Mouse (Mus musculus) embryonic facial prominence, embryonic 15.5 days (tissue): ENCODE results near the gene Fam131c. TPM values are rescaled to one million over a fixed set of nuclear protein-coding genes. Genes with fewer than 3 reads are reported as not detected.

Source experiments
- ATAC-seq: fragments of 200-750 bp; cut with Nextera tagmentation; 2 replicates; pipeline ENCODE4 v1.8.0; 2017; ENCODE audit warnings: low read depth, moderate TSS enrichment; ENCODE audit not compliant: insufficient number of reproducible peaks, low FRiP score, low TSS enrichment
- H3K27ac ChIP-seq: fragments of 300-500 bp; sonication (generic); replicated peaks from 2 replicates; pipeline ENCODE4 v1.5.1; 2015; ENCODE audit warnings: mild to moderate bottlenecking, inconsistent platforms
- H3K27me3 ChIP-seq: fragments of 300-500 bp; sonication (generic); 2 replicates; pipeline ENCODE4 v1.6.1; 2015; ENCODE audit warnings: inconsistent platforms
- H3K36me3 ChIP-seq: fragments of 300-500 bp; sonication (generic); 2 replicates; pipeline ENCODE4 v1.6.1; 2015; ENCODE audit warnings: mild to moderate bottlenecking, inconsistent platforms
- H3K4me1 ChIP-seq: fragments of 300-500 bp; sonication (generic); 2 replicates; pipeline ENCODE4 v1.6.1; 2015; ENCODE audit warnings: inconsistent platforms
- H3K4me2 ChIP-seq: fragments of 300-500 bp; sonication (generic); replicated peaks from 2 replicates; pipeline ENCODE4 v1.6.1; 2015; ENCODE audit warnings: mild to moderate bottlenecking, inconsistent platforms
- H3K4me3 ChIP-seq: fragments of 300-500 bp; sonication (generic); replicated peaks from 2 replicates; pipeline ENCODE4 v1.5.1; 2015; ENCODE audit warnings: mild to moderate bottlenecking, inconsistent platforms
- H3K9ac ChIP-seq: fragments of 300-500 bp; sonication (generic); 2 replicates; pipeline ENCODE4 v1.6.1; 2015; ENCODE audit warnings: inconsistent platforms
- H3K9me3 ChIP-seq: fragments of 300-500 bp; sonication (generic); replicated peaks from 2 replicates; pipeline ENCODE4 v1.6.1; 2016; ENCODE audit warnings: inconsistent platforms
- WGBS: fragments of 180-500 bp; shearing (Covaris S2); methylation state at CpG from one replicate; pipeline ENCODE4 v1.1.7; 2015; 5-methylcytosine and 5-hydroxymethylcytosine counted together
- polyA plus RNA-seq: library from polyadenylated mRNA; unstranded; fragments of >200 nt; fragmentation: Nextera tagmentation; extraction: Ambion mirVana; gene quantifications from 2 replicates; pipeline ENCODE4 v1.2.1, GENCODE M21; 2015

Gene Fam131c
- polyA plus RNA-seq, 1 experiment from 2014 or later: 4.3 TPM

DNA sequence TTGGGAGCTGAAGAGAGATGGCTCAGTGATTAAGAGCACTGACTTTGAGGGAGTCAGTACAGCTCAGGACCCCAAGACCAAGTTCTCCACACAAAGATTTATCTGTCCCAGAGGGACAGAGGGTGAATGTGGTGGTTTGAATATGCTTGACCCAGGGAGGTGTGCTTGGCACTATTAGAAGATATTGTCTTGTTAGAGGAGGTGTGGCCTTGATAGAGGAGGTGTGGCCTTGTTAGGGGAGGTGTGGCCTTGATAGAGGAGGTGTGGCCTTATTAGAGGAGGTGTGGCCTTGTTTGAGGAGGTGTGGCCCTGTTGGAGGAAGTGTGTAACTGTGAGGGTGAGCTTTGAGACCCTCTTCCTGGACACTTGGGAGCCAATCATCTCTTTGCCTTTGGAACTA, 10.2 kb upstream of the Fam131c start:
- no peak overlapping the region for H3K4me2 ChIP-seq
- no peak overlapping the region for H3K4me3 ChIP-seq
- H3K36me3 ChIP-seq: no peaks in the 10 kb centered on the region
- peaks cover 30% of the 10 kb centered on the region for H3K4me1 ChIP-seq
- H3K27me3 ChIP-seq: no peaks in the 10 kb centered on the region
- no peak overlapping the region for H3K9ac ChIP-seq
- H3K27ac ChIP-seq: no peak overlapping the region
- ATAC-seq: no peak
- H3K9me3 ChIP-seq: no peaks in the 10 kb centered on the region

DNA sequence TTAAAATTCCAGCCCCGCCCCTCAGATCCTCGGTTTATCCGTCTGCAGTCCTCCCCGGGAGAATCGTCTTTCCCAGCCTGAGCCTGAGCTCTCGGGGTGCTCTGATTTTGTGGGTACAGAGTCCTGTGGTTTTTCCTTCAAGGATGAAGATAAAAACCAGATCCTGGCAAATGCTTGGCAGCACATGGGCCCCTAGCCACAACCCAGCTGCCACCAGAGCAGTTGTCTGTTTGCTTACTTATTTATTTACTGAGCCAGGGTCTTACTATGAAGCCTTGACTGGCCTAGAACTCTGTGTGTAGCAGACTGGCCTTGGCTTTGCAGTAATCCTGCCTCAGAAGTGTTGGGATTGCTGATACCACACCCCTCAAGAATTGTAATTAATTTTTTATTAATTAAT, 8.8 kb upstream of the Fam131c start:
- H3K36me3 ChIP-seq: no peaks in the 10 kb centered on the region
- H3K9ac ChIP-seq: no peak overlapping the region
- H3K4me3 ChIP-seq: no peak overlapping the region
- H3K4me1 ChIP-seq: peaks cover 20% of the 10 kb centered on the region
- 67% methylated on average over 6 of the region's 6 CpGs for WGBS
- peaks cover 6% of the 10 kb centered on the region for H3K27me3 ChIP-seq
- ATAC-seq: no peak
- no peak overlapping the region for H3K4me2 ChIP-seq
- H3K9me3 ChIP-seq: no peaks in the 10 kb centered on the region
- H3K27ac ChIP-seq: no peak overlapping the region

DNA sequence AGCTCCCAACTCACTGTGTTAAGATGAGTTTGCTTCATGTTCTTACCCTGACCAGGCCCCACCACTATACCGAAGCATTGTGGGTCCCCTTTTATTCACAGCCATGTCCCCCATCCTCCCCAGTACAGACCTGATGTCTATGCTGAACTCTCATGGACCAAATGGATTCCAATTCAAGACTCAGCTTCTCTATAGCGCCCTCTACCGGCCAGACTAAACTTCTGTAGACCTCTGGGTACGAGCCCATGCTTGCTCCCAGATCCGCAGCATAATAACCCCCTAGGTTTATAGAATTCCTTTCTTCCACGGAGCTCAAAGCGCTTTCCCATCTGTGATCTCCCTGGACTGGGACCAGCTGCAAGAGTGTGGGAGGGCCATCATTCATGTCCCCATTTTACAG, 7.2 kb upstream of the Fam131c start:
- ATAC-seq: no peak
- Histone ChIP-seq H3K36me3 (no peaks in the 10 kb centered on the region), H3K9me3 (no peaks in the 10 kb centered on the region), H3K4me3 (no peak overlapping the region), H3K27me3 (peaks cover 22% of the 10 kb centered on the region), H3K9ac (no peak overlapping the region), H3K27ac (no peak overlapping the region), H3K4me1 (peaks cover 19% of the 10 kb centered on the region), H3K4me2 (no peak overlapping the region)
- 27% methylated on average over 7 of the region's 7 CpGs for WGBS

DNA sequence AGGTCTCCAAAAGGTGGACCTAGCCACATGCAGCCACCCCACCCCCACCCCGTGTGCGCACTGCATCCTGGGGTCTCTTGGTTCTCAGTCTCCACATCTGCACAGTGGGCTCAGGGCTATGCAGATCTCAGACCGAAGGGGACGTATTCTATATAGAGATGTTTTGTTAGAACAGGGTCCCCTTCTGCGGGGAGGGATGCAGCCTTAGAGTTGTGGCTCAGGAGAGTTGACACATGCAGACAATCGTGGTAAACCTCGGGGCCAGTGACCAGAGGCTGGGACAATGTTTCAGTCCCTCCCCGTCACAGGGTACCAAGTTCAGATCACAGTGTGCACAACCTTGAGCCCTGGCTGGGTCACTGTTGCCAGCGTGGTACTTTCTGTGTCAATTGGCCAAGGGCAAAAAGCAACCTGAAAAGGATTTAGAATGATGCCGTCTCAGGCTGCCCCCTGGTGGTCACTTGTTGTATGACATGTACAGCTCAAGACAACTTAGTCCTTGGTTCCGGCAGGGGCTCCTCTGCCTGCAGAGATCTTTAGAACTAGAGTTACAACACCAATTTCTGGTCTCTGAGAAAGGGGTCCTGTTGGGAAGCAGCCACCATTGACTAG, 5.0 kb upstream of the Fam131c start:
- Histone ChIP-seq H3K4me2 (no peak overlapping the region; the same call in 1 of the 2 replicates), H3K9ac (no peak overlapping the region), H3K4me3 (no peak overlapping the region), H3K27me3 (peaks cover 44% of the 10 kb centered on the region), H3K27ac (no peak overlapping the region), H3K4me1 (peaks cover 23% of the 10 kb centered on the region), H3K36me3 (no peaks in the 10 kb centered on the region), H3K9me3 (no peaks in the 10 kb centered on the region)
- ATAC-seq: 0 out of 2 replicates have a peak, but pooled peaks have one; percentile 26
- 24% methylated on average over 11 of the region's 11 CpGs for WGBS

DNA sequence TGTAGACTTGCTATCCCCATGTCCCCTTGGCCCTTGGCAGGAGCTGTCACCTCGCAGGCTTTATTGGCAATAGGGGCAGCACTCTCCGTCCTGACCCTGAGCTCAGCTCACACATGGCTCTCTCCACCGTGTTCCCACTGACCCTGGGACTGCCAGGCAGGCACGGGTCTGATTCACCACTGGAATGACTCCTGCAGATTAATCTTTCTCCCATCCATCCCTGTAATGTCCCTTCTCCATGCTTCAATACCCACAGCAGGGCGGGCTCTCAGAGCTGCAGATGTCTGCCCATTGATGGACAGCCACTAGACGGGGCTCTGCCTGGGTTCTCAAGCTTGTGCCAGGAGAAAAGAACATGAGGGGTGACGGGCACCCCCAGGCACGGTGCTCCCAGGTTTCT, 2.9 kb upstream of the Fam131c start:
- Histone ChIP-seq H3K27ac (no peak overlapping the region), H3K4me2 (no peak overlapping the region), H3K9me3 (no peaks in the 10 kb centered on the region), H3K9ac (no peak overlapping the region), H3K4me3 (no peak overlapping the region), H3K4me1 (peaks cover 17% of the 10 kb centered on the region), H3K27me3 (peaks cover 54% of the 10 kb centered on the region), H3K36me3 (no peaks in the 10 kb centered on the region)
- 61% methylated on average over 8 of the region's 8 CpGs for WGBS
- no peak for ATAC-seq

DNA sequence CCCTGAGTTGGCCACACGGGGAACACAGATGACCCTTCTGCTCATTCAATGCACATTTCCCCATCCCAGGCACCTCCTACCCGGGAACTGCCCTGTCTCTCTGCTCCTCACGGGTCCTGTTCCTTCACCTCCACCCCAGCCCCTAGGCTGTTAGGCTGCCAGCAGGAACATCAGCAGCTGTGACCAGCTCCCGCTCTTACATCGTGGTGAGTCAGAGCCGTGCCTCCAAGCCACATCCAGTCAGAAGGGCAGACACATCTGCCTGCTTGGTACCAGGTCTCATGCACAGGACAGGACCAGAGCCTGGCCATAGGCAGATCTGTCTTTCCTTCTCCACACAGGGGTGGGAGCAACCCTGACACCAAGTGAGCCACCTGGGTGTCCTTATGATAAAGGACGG, 2.1 kb upstream of the Fam131c start:
- Histone ChIP-seq H3K36me3 (no peaks in the 10 kb centered on the region), H3K9ac (no peak overlapping the region), H3K4me1 (peaks cover 14% of the 10 kb centered on the region), H3K9me3 (no peaks in the 10 kb centered on the region), H3K4me3 (no peak overlapping the region), H3K27me3 (peaks cover 54% of the 10 kb centered on the region), H3K4me2 (no peak overlapping the region), H3K27ac (no peak overlapping the region)
- ATAC-seq: no peak
- WGBS: 45% methylated on average over 7 of the region's 7 CpGs

DNA sequence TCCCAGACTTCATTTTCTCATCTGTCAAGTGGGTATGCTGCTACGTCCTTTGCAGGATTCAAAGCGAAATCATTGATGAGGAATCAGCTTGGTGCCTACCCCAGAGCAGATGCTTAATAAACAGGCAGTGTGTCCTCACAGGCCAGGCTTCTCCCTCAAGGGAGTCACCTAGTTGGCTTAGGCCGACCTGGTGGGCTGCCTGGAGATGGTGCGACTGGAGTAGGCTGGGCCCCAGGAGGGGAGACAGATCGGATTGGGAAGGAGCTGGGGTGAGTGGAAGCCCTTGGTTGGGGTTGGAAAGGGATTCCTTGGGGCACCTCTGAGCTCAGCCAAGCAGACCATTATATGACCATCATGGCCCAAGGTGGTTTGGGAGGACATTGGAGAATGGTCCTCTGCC, 4.4 kb downstream of the Fam131c start:
- H3K27ac ChIP-seq: no peak overlapping the region
- H3K4me2 ChIP-seq: no peak overlapping the region
- H3K4me1 ChIP-seq: peaks cover 10% of the 10 kb centered on the region
- H3K4me3 ChIP-seq: no peak overlapping the region
- H3K27me3 ChIP-seq: peaks cover 16% of the 10 kb centered on the region
- H3K9ac ChIP-seq: no peak overlapping the region
- WGBS: 91% methylated on average over 5 of the region's 5 CpGs
- no peaks in the 10 kb centered on the region for H3K9me3 ChIP-seq
- H3K36me3 ChIP-seq: no peaks in the 10 kb centered on the region
- no peak for ATAC-seq

DNA sequence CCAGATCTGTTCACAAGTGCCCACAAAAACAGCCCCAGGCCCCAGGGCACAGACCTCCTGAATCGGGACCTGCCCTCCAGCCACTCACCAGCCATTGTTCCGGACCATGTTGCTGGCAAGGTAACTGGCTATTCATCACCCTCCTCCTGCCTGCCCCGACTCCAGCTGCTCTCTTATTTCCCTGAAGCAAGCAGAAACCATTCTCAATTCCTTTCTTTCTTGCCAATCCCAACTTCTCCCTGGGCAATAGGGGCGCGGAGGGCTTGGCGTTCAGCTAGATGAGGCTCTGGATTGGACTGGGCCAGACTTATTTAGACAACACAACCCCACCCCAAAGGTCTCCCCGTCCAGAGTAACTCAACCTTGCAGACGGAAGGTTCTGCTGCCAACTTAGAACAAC, 11.7 kb downstream of the Fam131c start:
- Histone ChIP-seq H3K4me2 (no peak overlapping the region), H3K27ac (no peak overlapping the region), H3K4me3 (no peak overlapping the region), H3K36me3 (no peaks in the 10 kb centered on the region), H3K9ac (no peak overlapping the region), H3K27me3 (peaks cover 45% of the 10 kb centered on the region), H3K9me3 (no peaks in the 10 kb centered on the region), H3K4me1 (peaks cover 11% of the 10 kb centered on the region)
- 54% methylated on average over 8 of the region's 8 CpGs for WGBS
- no peak for ATAC-seq

- ATAC-seq: no peak
- Histone ChIP-seq H3K4me1 (peaks cover 11% of the 10 kb centered on the region), H3K27ac (no peak overlapping the region), H3K36me3 (no peaks in the 10 kb centered on the region), H3K9me3 (no peaks in the 10 kb centered on the region), H3K4me3 (peak overlapping the region; percentile 41), H3K4me2 (peak overlapping the region; percentile 66), H3K9ac (0 out of 2 replicates have a peak overlapping the region, but pooled peaks have one; percentile 9), H3K27me3 (peaks cover 45% of the 10 kb centered on the region)
- WGBS: 1% methylated on average over 25 of the region's 25 CpGs
These were observed 14.4 kb downstream of the Fam131c start for GRCm38 (mm10) chr4:141382406-141382805.

DNA sequence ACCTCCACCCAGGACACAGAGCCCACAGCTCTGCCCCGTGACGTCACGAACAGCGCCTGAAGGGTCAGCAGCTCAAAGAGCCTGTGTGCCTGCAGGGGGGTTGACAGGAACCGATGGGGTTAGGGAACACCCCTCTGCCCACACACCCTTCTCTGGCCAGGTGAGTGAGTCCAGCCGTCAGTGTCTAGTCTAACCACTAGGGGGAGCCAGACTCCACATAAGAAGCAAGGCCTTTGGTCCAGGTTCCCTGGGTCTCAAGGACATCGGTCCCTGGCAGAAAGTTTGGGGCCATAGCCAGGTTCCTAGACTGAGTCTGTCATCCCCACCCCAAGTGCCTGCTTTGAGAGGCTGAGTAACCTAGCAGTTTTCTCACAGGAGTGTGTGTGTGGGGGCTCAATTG, 17.3 kb downstream of the Fam131c start:
- H3K4me3 ChIP-seq: no peak overlapping the region
- peaks cover 44% of the 10 kb centered on the region for H3K27me3 ChIP-seq
- no peak overlapping the region for H3K4me2 ChIP-seq
- no peak for ATAC-seq
- H3K4me1 ChIP-seq: peaks cover 11% of the 10 kb centered on the region
- H3K27ac ChIP-seq: no peak overlapping the region
- no peaks in the 10 kb centered on the region for H3K9me3 ChIP-seq
- WGBS: 0% methylated on average over 7 of the region's 7 CpGs
- H3K9ac ChIP-seq: no peak overlapping the region
- H3K36me3 ChIP-seq: no peaks in the 10 kb centered on the region

DNA sequence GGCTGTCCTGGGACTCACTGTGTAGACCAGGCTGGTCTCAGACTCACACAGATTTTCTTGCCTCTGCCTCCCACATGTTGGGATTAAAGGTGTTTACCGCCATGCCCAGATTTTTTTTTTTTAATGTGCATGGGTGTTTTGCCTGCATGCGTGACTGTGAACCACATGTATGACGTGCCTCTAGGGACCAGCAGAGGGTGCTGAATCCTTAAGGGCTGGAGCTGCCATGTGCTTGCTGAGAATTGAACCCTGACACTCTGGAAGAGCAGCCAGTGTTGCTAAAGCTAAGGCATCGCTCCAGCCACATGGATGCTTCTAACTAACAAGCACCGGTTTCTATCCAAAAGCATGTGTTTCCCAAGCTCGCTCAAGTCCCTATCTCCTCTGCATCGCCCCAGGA, 18.1 kb downstream of the Fam131c start:
- H3K4me3 ChIP-seq: no peak overlapping the region
- no peak overlapping the region for H3K27ac ChIP-seq
- 68% methylated on average over 7 of the region's 7 CpGs for WGBS
- H3K9ac ChIP-seq: no peak overlapping the region
- H3K9me3 ChIP-seq: no peaks in the 10 kb centered on the region
- H3K27me3 ChIP-seq: peaks cover 35% of the 10 kb centered on the region
- no peak overlapping the region for H3K4me2 ChIP-seq
- ATAC-seq: no peak
- peaks cover 11% of the 10 kb centered on the region for H3K4me1 ChIP-seq
- H3K36me3 ChIP-seq: no peaks in the 10 kb centered on the region

GRCm38 (mm10) chr4:141387093-141387784, 19.2 kb downstream of the Fam131c start:
- 17% methylated on average over 5 of the region's 5 CpGs for WGBS
- no peaks in the 10 kb centered on the region for H3K36me3 ChIP-seq
- no peak overlapping the region for H3K9ac ChIP-seq
- no peak overlapping the region for H3K4me2 ChIP-seq
- H3K9me3 ChIP-seq: no peaks in the 10 kb centered on the region
- H3K4me1 ChIP-seq: peaks cover 9% of the 10 kb centered on the region
- H3K27me3 ChIP-seq: peaks cover 24% of the 10 kb centered on the region
- ATAC-seq: no peak
- no peak overlapping the region for H3K4me3 ChIP-seq
- H3K27ac ChIP-seq: no peak overlapping the region
